Mouse (Mus musculus): ENCODE results near the gene Eif5. TPM values are rescaled to one million over a fixed set of nuclear protein-coding genes. Genes with fewer than 3 reads are reported as not detected.
"Not testable (repeated sequence)": the region's sequence is repeated elsewhere in the genome, so short reads cannot be mapped to it uniquely, and the experiment has no call there.

Gene Eif5
- 574 and 692 TPM in 2 replicates for polyA plus RNA-seq (2015; fragmentation: Nextera tagmentation; extraction: Ambion mirVana)

- H3K9me3 ChIP-seq = no peaks in the 10 kb centered on the region
- peaks cover 26% of the 10 kb centered on the region for H3K4me1 ChIP-seq (replicated peaks)
- H3K4me3 ChIP-seq (replicated peaks) = peak within 1 kb of the TSS; percentile 93
- H3K27ac ChIP-seq = peak within 1 kb of the TSS; percentile 96
- H3K27me3 ChIP-seq (replicated peaks) = no peaks in the 10 kb centered on the region
- WGBS = under 1% methylated on average over 44 of the region's 47 CpGs
- peak within 1 kb of the TSS; percentile 97 for H3K9ac ChIP-seq
- H3K4me2 ChIP-seq (replicated peaks) = peak within 1 kb of the TSS; percentile 65
- peaks cover 12% of the 10 kb centered on the region for H3K36me3 ChIP-seq
- ATAC-seq = peak; percentile 97
These were observed at the start of gene Eif5 for GRCm38 (mm10) chr12:111537796-111538291. Gene Eif5 (plus strand): TSS chr12:111538016.

- Histone ChIP-seq H3K9me3 (no peaks in the 10 kb centered on the region), H3K36me3 (no peaks in the 10 kb centered on the region), H3K4me3 (replicated peaks) (no peak overlapping the region), H3K4me2 (replicated peaks) (no peak overlapping the region), H3K4me1 (replicated peaks) (peaks cover 13% of the 10 kb centered on the region), H3K27me3 (replicated peaks) (peaks cover 29% of the 10 kb centered on the region), H3K9ac (no peak overlapping the region), H3K27ac (no peak overlapping the region)
- 64% methylated on average over 11 of the region's 11 CpGs for WGBS
- no peak for ATAC-seq
These were observed 48.5 kb upstream of the Eif5 start for GRCm38 (mm10) chr12:111489261-111489865.

GRCm38 (mm10) chr12:111494931-111495330 lies 42.9 kb upstream of the Eif5 start:
- no peak for ATAC-seq

GRCm38 (mm10) chr12:111497076-111497475 lies 40.7 kb upstream of the Eif5 start:
- Histone ChIP-seq H3K4me1 (replicated peaks) (no peaks in the 10 kb centered on the region), H3K9ac (no peak overlapping the region), H3K9me3 (no peaks in the 10 kb centered on the region), H3K4me3 (replicated peaks) (no peak overlapping the region), H3K36me3 (no peaks in the 10 kb centered on the region), H3K27me3 (replicated peaks) (no peaks in the 10 kb centered on the region), H3K4me2 (replicated peaks) (no peak overlapping the region), H3K27ac (no peak overlapping the region)
- WGBS = 53% methylated on average over 2 of the region's 2 CpGs
- no peak for ATAC-seq

More at GRCm38 (mm10) chr12:111494931-111495330, 42.9 kb upstream of the Eif5 start:
- Histone ChIP-seq H3K36me3 (no peaks in the 10 kb centered on the region), H3K4me2 (replicated peaks) (no peak overlapping the region), H3K4me3 (replicated peaks) (no peak overlapping the region), H3K27ac (no peak overlapping the region), H3K27me3 (replicated peaks) (no peaks in the 10 kb centered on the region), H3K4me1 (replicated peaks) (no peaks in the 10 kb centered on the region), H3K9me3 (no peaks in the 10 kb centered on the region), H3K9ac (no peak overlapping the region)
- WGBS = 67% methylated on average over 4 of the region's 4 CpGs

- 76% methylated on average over 5 of the region's 5 CpGs for WGBS
- Histone ChIP-seq H3K9ac (no peak overlapping the region), H3K27me3 (replicated peaks) (no peaks in the 10 kb centered on the region), H3K4me3 (replicated peaks) (no peak overlapping the region), H3K4me2 (replicated peaks) (no peak overlapping the region), H3K27ac (no peak overlapping the region), H3K4me1 (replicated peaks) (peaks cover 2% of the 10 kb centered on the region; the same call in 1 of the 2 replicates), H3K9me3 (no peaks in the 10 kb centered on the region), H3K36me3 (no peaks in the 10 kb centered on the region)
- no peak for ATAC-seq
These were observed 38.2 kb upstream of the Eif5 start for GRCm38 (mm10) chr12:111499617-111500016.

- Histone ChIP-seq H3K27me3 (replicated peaks) (no peaks in the 10 kb centered on the region), H3K36me3 (no peaks in the 10 kb centered on the region), H3K4me1 (replicated peaks) (peaks cover 4% of the 10 kb centered on the region; the same call in 1 of the 2 replicates), H3K9ac (no peak overlapping the region), H3K27ac (no peak overlapping the region), H3K9me3 (no peaks in the 10 kb centered on the region), H3K4me2 (replicated peaks) (no peak overlapping the region), H3K4me3 (replicated peaks) (no peak overlapping the region)
- ATAC-seq = no peak
- WGBS = 37% methylated on average over 5 of the region's 5 CpGs
These were observed 37.1 kb upstream of the Eif5 start for GRCm38 (mm10) chr12:111500725-111501124.

- no peak overlapping the region for H3K4me3 ChIP-seq (replicated peaks)
- no peaks in the 10 kb centered on the region for H3K9me3 ChIP-seq
- H3K4me1 ChIP-seq (replicated peaks) = peaks cover 4% of the 10 kb centered on the region; the same call in 1 of the 2 replicates
- no peak overlapping the region for H3K9ac ChIP-seq
- H3K4me2 ChIP-seq (replicated peaks) = no peak overlapping the region
- no peaks in the 10 kb centered on the region for H3K36me3 ChIP-seq
- ATAC-seq = no peak
- no peak overlapping the region for H3K27ac ChIP-seq
- no peaks in the 10 kb centered on the region for H3K27me3 ChIP-seq (replicated peaks)
- WGBS = 72% methylated on average over 12 of the region's 12 CpGs
These were observed 34.7 kb upstream of the Eif5 start for GRCm38 (mm10) chr12:111503063-111503567.

GRCm38 (mm10) chr12:111503571-111503970 lies 34.2 kb upstream of the Eif5 start:
- Histone ChIP-seq H3K4me2 (replicated peaks) (no peak overlapping the region), H3K36me3 (no peaks in the 10 kb centered on the region), H3K4me3 (replicated peaks) (no peak overlapping the region), H3K27ac (no peak overlapping the region), H3K9ac (no peak overlapping the region), H3K9me3 (no peaks in the 10 kb centered on the region), H3K27me3 (replicated peaks) (no peaks in the 10 kb centered on the region), H3K4me1 (replicated peaks) (peaks cover 4% of the 10 kb centered on the region; the same call in 1 of the 2 replicates)
- no peak for ATAC-seq
- 70% methylated on average over 5 of the region's 5 CpGs for WGBS

- no peak overlapping the region for H3K27ac ChIP-seq
- H3K4me2 ChIP-seq (replicated peaks) = peak overlapping the region; percentile 44
- ATAC-seq = peak; percentile 82
- H3K4me3 ChIP-seq (replicated peaks) = peak overlapping the region; percentile 13
- peaks cover 4% of the 10 kb centered on the region; the same call in 1 of the 2 replicates for H3K4me1 ChIP-seq (replicated peaks)
- no peaks in the 10 kb centered on the region for H3K36me3 ChIP-seq
- 3% methylated on average over 12 of the region's 12 CpGs for WGBS
- no peaks in the 10 kb centered on the region for H3K27me3 ChIP-seq (replicated peaks)
- H3K9me3 ChIP-seq = no peaks in the 10 kb centered on the region
- H3K9ac ChIP-seq = no peak overlapping the region
These were observed 32.9 kb upstream of the Eif5 start for GRCm38 (mm10) chr12:111504904-111505303.

- 62% methylated on average over 5 of the region's 5 CpGs for WGBS
- Histone ChIP-seq H3K9me3 (no peaks in the 10 kb centered on the region), H3K27me3 (replicated peaks) (no peaks in the 10 kb centered on the region), H3K4me1 (replicated peaks) (peaks cover 4% of the 10 kb centered on the region; the same call in 1 of the 2 replicates), H3K27ac (no peak overlapping the region), H3K36me3 (no peaks in the 10 kb centered on the region), H3K9ac (no peak overlapping the region), H3K4me2 (replicated peaks) (no peak overlapping the region), H3K4me3 (replicated peaks) (no peak overlapping the region)
- ATAC-seq = no peak
These were observed 30.8 kb upstream of the Eif5 start for GRCm38 (mm10) chr12:111507001-111507400.

GRCm38 (mm10) chr12:111507962-111508361 lies 29.9 kb upstream of the Eif5 start:
- 87% methylated on average over 10 of the region's 10 CpGs for WGBS
- Histone ChIP-seq H3K4me1 (replicated peaks) (peaks cover 4% of the 10 kb centered on the region; the same call in 1 of the 2 replicates), H3K9me3 (no peaks in the 10 kb centered on the region)

GRCm38 (mm10) chr12:111508438-111508837 lies 29.4 kb upstream of the Eif5 start:
- H3K9ac ChIP-seq; H3K9me3 ChIP-seq; H3K27me3 ChIP-seq (replicated peaks); ATAC-seq; H3K27ac ChIP-seq; H3K36me3 ChIP-seq; H3K4me2 ChIP-seq (replicated peaks); H3K4me1 ChIP-seq (replicated peaks); H3K4me3 ChIP-seq (replicated peaks): not testable (repeated sequence)
- WGBS = 71% methylated on average over 3 of the region's 3 CpGs

More at GRCm38 (mm10) chr12:111507962-111508361, 29.9 kb upstream of the Eif5 start:
- ATAC-seq = no peak
- Histone ChIP-seq H3K4me2 (replicated peaks) (no peak overlapping the region), H3K27me3 (replicated peaks) (no peaks in the 10 kb centered on the region), H3K4me3 (replicated peaks) (no peak overlapping the region), H3K9ac (no peak overlapping the region), H3K36me3 (no peaks in the 10 kb centered on the region), H3K27ac (no peak overlapping the region)

Data from intestine, embryonic 15.5 days (tissue).